Mouse (Mus musculus) heart, adult 2 months (tissue): ENCODE results near the gene Hcn2. TPM values are rescaled to one million over a fixed set of nuclear protein-coding genes. Genes with fewer than 3 reads are reported as not detected.

Source experiments
- DNase-seq, 2 experiments: peaks; one replicate each; pipeline ENCODE4 v3.0.0; 2021
- H3K27ac ChIP-seq: fragments of 200-600 bp; 2 replicates; pipeline ENCODE4 v1.8.1; 2022
- H3K27me3 ChIP-seq: fragments of 200-500 bp; 2 replicates; pipeline ENCODE4 v1.6.1; 2012; ENCODE audit warnings: mild to moderate bottlenecking, low read length, inconsistent platforms, mixed read lengths; ENCODE audit not compliant: control insufficient read depth, insufficient read depth
- H3K36me3 ChIP-seq: fragments of 200-500 bp; 2 replicates; pipeline ENCODE4 v1.6.1; 2012; ENCODE audit warnings: low read length, inconsistent platforms; ENCODE audit not compliant: control insufficient read depth, insufficient read depth
- H3K4me1 ChIP-seq: fragments of 200-500 bp; 2 replicates; pipeline ENCODE4 v1.6.1; 2011; ENCODE audit warnings: low read length; ENCODE audit not compliant: control insufficient read depth, insufficient read depth
- H3K4me3 ChIP-seq: fragments of 200-600 bp; 2 replicates; pipeline ENCODE4 v1.8.1; 2022
- H3K79me2 ChIP-seq: fragments of 200-500 bp; replicated peaks from 2 replicates; pipeline ENCODE4 v1.6.1; 2012; ENCODE audit warnings: mild to moderate bottlenecking, inconsistent platforms, low read length, moderate library complexity, mixed read lengths; ENCODE audit not compliant: control insufficient read depth, insufficient read depth
- H3K9ac ChIP-seq: fragments of 200-500 bp; 2 replicates; pipeline ENCODE4 v1.6.1; 2012; ENCODE audit warnings: low read depth, mild to moderate bottlenecking, control low read depth, inconsistent platforms, low read length, mixed read lengths
- CTCF ChIP-seq: fragments of 200-600 bp; IDR thresholded peaks from 2 replicates; pipeline ENCODE4 v1.8.1; 2022; ENCODE audit warnings: antibody characterized with exemption, mild to moderate bottlenecking, moderate library complexity
- EP300 ChIP-seq: fragments of 200-500 bp; IDR thresholded peaks from 2 replicates; pipeline ENCODE4 v1.6.1; 2011; ENCODE audit warnings: low read depth, low read length, control low read depth; ENCODE audit not compliant: insufficient read depth
- POLR2A ChIP-seq: fragments of 200-500 bp; IDR thresholded peaks from 2 replicates; pipeline ENCODE4 v1.6.1; 2011; ENCODE audit warnings: mild to moderate bottlenecking, low read depth, low read length, control low read depth; ENCODE audit not compliant: insufficient read depth
- WGBS: fragments of 180-500 bp; shearing (Covaris S2); methylation state at CpG from one replicate; pipeline ENCODE4 v1.1.7; 2018; 5-methylcytosine and 5-hydroxymethylcytosine counted together
- intact Hi-C: fragments of 180-260 bp; cut with DNase I; formaldehyde crosslinking; loops from one replicate; pipeline ENCODE4 v1.15.1; 2025
- polyA plus RNA-seq: library from polyadenylated mRNA; depleted of rRNA; stranded (reverse); fragments of >200 nt; gene quantifications from 2 replicates; pipeline ENCODE4 v1.2.3, GENCODE M21; 2012
- total RNA-seq, 2 experiments: library from RNA; stranded (reverse); gene quantifications; 2 replicates each; pipeline ENCODE4 v1.2.3; 2021

The Hcn2 gene
- total and polyA plus RNA-seq, 3 experiments = 17.0 to 33.5 (median 17.5) TPM

- intact Hi-C loops = no loop called here
- Histone ChIP-seq H3K4me1 (no peaks in the 10 kb centered on the region), H3K36me3 (no peaks in the 10 kb centered on the region), H3K27me3 (no peaks in the 10 kb centered on the region), H3K4me3 (no peak overlapping the region), H3K9ac (no peak overlapping the region), H3K27ac (no peak overlapping the region), H3K79me2 (no peaks in the 10 kb centered on the region)
- DNase-seq = no peak
- WGBS = 58% methylated on average over 14 of the region's 14 CpGs
- no peak for TF ChIP-seq CTCF
- TF ChIP-seq EP300 = no peak
- TF ChIP-seq POLR2A = no peak
These were observed 20.3 kb downstream of the Hcn2 start for GRCm38 (mm10) chr10:79736706-79737105.

- H3K4me1 ChIP-seq = no peaks in the 10 kb centered on the region
- intact Hi-C loops = no loop called here
- TF ChIP-seq CTCF (peak; percentile 56), EP300 (no peak)
- no peak for DNase-seq
- no peaks in the 10 kb centered on the region for H3K36me3 ChIP-seq
- 96% methylated on average over 10 of the region's 10 CpGs for WGBS
- no peaks in the 10 kb centered on the region for H3K27me3 ChIP-seq
- H3K27ac ChIP-seq = no peak overlapping the region
- no peak overlapping the region for H3K4me3 ChIP-seq
- H3K79me2 ChIP-seq = no peaks in the 10 kb centered on the region
- H3K9ac ChIP-seq = no peak overlapping the region
These were observed 21.8 kb downstream of the Hcn2 start for GRCm38 (mm10) chr10:79738259-79738658.

- intact Hi-C loops = no loop called here
- no peak overlapping the region for H3K9ac ChIP-seq
- no peaks in the 10 kb centered on the region for H3K36me3 ChIP-seq
- H3K27ac ChIP-seq = no peak overlapping the region
- 96% methylated on average over 28 of the region's 28 CpGs for WGBS
- H3K4me3 ChIP-seq = no peak overlapping the region
- H3K27me3 ChIP-seq = no peaks in the 10 kb centered on the region
- TF ChIP-seq CTCF (no peak), POLR2A (no peak), EP300 (no peak)
- no peak for DNase-seq
- H3K4me1 ChIP-seq = no peaks in the 10 kb centered on the region
- no peaks in the 10 kb centered on the region for H3K79me2 ChIP-seq
These were observed 22.8 kb downstream of the Hcn2 start for GRCm38 (mm10) chr10:79739234-79739633.

- DNase-seq = no peak
- H3K79me2 ChIP-seq = no peaks in the 10 kb centered on the region
- intact Hi-C loops = no loop called here
- no peaks in the 10 kb centered on the region for H3K27me3 ChIP-seq
- TF ChIP-seq EP300 (no peak), POLR2A (no peak), CTCF (peak; percentile 45)
- H3K4me3 ChIP-seq = no peak overlapping the region
- H3K9ac ChIP-seq = no peak overlapping the region
- 86% methylated on average over 11 of the region's 11 CpGs for WGBS
- H3K27ac ChIP-seq = no peak overlapping the region
- no peaks in the 10 kb centered on the region for H3K36me3 ChIP-seq
- H3K4me1 ChIP-seq = peaks cover 5% of the 10 kb centered on the region; the same call in 1 of the 2 replicates
These were observed 24.4 kb downstream of the Hcn2 start for GRCm38 (mm10) chr10:79740863-79741262.

GRCm38 (mm10) chr10:79743161-79743560, 26.7 kb downstream of the Hcn2 start:
- intact Hi-C loops = no loop called here
- Histone ChIP-seq H3K4me3 (no peak overlapping the region), H3K36me3 (no peaks in the 10 kb centered on the region), H3K79me2 (no peaks in the 10 kb centered on the region), H3K4me1 (peaks cover 6% of the 10 kb centered on the region), H3K27ac (no peak overlapping the region), H3K9ac (no peak overlapping the region), H3K27me3 (no peaks in the 10 kb centered on the region)
- DNase-seq = no peak
- WGBS = 86% methylated on average over 11 of the region's 11 CpGs
- TF ChIP-seq EP300 (no peak), CTCF (no peak), POLR2A (no peak)

- DNase-seq = no peak
- intact Hi-C loops = no loop called here
- WGBS = 90% methylated on average over 15 of the region's 15 CpGs
- no peaks in the 10 kb centered on the region for H3K27me3 ChIP-seq
- no peak overlapping the region for H3K27ac ChIP-seq
- no peaks in the 10 kb centered on the region for H3K36me3 ChIP-seq
- no peaks in the 10 kb centered on the region for H3K79me2 ChIP-seq
- peaks cover 6% of the 10 kb centered on the region for H3K4me1 ChIP-seq
- H3K9ac ChIP-seq = no peak overlapping the region
- TF ChIP-seq CTCF = no peak
- TF ChIP-seq POLR2A = no peak
- no peak for TF ChIP-seq EP300
- no peak overlapping the region for H3K4me3 ChIP-seq
These were observed 27.4 kb downstream of the Hcn2 start for GRCm38 (mm10) chr10:79743650-79744365.
